Mouse (Mus musculus): ENCODE measurements around the gene Ntng2. TPM values are rescaled to one million over a fixed set of nuclear protein-coding genes. Genes with fewer than 3 reads are reported as not detected.

Gene Ntng2
- total and polyA plus RNA-seq, 3 experiments: 5.4 to 19.1 TPM; not detected in 1

DNA sequence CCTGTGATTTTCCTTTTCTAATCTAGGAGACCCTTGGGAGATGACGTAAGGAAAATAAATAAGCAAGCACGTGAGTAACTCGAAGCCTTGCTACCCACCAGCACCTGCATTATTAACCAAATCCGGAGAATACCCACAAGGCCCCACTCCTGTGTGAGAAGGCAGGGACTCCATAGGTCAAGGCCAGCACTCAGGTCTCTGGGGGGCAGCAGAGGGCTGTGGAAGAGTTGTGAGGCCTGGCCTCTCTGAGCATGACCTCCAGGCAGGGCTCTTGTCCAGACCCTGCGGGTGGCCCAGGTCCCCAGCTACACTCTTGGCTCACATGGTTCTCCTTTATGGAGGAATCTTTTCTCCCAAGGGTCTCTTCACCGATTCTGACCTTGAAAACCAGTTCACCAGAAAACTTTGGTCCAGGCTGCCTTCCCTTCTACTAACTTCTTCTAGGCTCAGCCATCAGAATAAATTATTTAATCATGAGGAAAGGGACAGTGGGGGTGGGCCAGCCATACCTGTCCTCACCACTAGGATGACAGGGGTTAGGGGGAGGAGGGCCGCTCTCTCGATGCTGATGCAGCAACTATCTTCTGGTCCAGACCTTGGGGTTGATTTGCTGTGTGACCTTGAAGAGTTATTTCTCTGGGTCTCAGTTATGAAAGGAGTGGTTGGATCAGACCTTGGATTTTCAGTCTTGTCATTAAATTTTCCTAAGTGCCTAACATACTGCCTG, 36.4 kb downstream of the Ntng2 start:
- H3K27me3 ChIP-seq (ENCODE audit: control insufficient read depth in 1 of 2, insufficient read depth in 2 of 2, low read length in 2 of 2): no peaks in the 10 kb centered on the region
- no peaks in the 10 kb centered on the region for H3K36me3 ChIP-seq (ENCODE audit: control insufficient read depth in 1 of 2, insufficient read depth in 2 of 2, low read length in 2 of 2)
- no peaks in the 10 kb centered on the region for H3K79me2 ChIP-seq (ENCODE audit: control insufficient read depth, insufficient read depth, low read length, poor library complexity)
- no peak for DNase-seq (ENCODE audit: low read depth, low spot score)
- H3K9me3 ChIP-seq (replicated peaks; ENCODE audit: insufficient read depth, low read length): no peaks in the 10 kb centered on the region
- no peaks in the 10 kb centered on the region for H3K4me1 ChIP-seq (ENCODE audit: control insufficient read depth in 1 of 2, insufficient read depth in 2 of 2, low read length in 2 of 2)
- H3K27ac ChIP-seq (ENCODE audit: control insufficient read depth, low read depth, low read length): no peak overlapping the region
- no peak overlapping the region for H3K4me3 ChIP-seq (ENCODE audit: control insufficient read depth in 1 of 2, insufficient read depth in 1 of 2, low read depth in 2 of 2, low read length in 2 of 2)
- H3K9ac ChIP-seq (ENCODE audit: control insufficient read depth, low read depth, low read length, poor library complexity, severe bottlenecking): no peak overlapping the region
- 0 out of 2 replicates have a peak, but pooled peaks have one; percentile 22 for TF ChIP-seq SMC3 (IDR thresholded peaks at IDR 0.05; ENCODE audit: low read depth, low read length)
- peak; percentile 27 for TF ChIP-seq RAD21 (IDR thresholded peaks at IDR 0.05; ENCODE audit: low read depth, low read length)
- peak in 2 of 3 experiments; percentile 30 to 37; a peak in 3 of 6 replicates for TF ChIP-seq CTCF (IDR thresholded peaks at IDR 0.05 in 2 of 3, conservative IDR thresholded peaks at IDR 0.05 in 1 of 3; ENCODE audit: control insufficient read depth in 1 of 3, insufficient read depth in 1 of 3, low read depth in 2 of 3, low read length in 3 of 3, poor library complexity in 1 of 3, severe bottlenecking in 1 of 3)
- no peak for TF ChIP-seq ZNF384 (IDR thresholded peaks at IDR 0.05; ENCODE audit: low read depth, low read length)

- H3K4me3 ChIP-seq (ENCODE audit: control insufficient read depth in 1 of 2, insufficient read depth in 1 of 2, low read depth in 2 of 2, low read length in 2 of 2): no peak overlapping the region
- H3K4me1 ChIP-seq (ENCODE audit: control insufficient read depth in 1 of 2, insufficient read depth in 2 of 2, low read length in 2 of 2): no peaks in the 10 kb centered on the region
- no peaks in the 10 kb centered on the region for H3K36me3 ChIP-seq (ENCODE audit: control insufficient read depth in 1 of 2, insufficient read depth in 2 of 2, low read length in 2 of 2)
- no peak overlapping the region for H3K9ac ChIP-seq (ENCODE audit: control insufficient read depth, low read depth, low read length, poor library complexity, severe bottlenecking)
- no peaks in the 10 kb centered on the region for H3K9me3 ChIP-seq (replicated peaks; ENCODE audit: insufficient read depth, low read length)
- TF ChIP-seq RCOR1 (IDR thresholded peaks at IDR 0.05; ENCODE audit: low read depth, low read length): no peak
- no peak overlapping the region for H3K27ac ChIP-seq (ENCODE audit: control insufficient read depth, low read depth, low read length)
- no peaks in the 10 kb centered on the region for H3K27me3 ChIP-seq (ENCODE audit: control insufficient read depth in 1 of 2, insufficient read depth in 2 of 2, low read length in 2 of 2)
- no peak for DNase-seq (ENCODE audit: low read depth, low spot score)
- no peaks in the 10 kb centered on the region for H3K79me2 ChIP-seq (ENCODE audit: control insufficient read depth, insufficient read depth, low read length, poor library complexity)
These were observed 46.6 kb downstream of the Ntng2 start for GRCm38 (mm10) chr2:29206156-29206555.

DNA sequence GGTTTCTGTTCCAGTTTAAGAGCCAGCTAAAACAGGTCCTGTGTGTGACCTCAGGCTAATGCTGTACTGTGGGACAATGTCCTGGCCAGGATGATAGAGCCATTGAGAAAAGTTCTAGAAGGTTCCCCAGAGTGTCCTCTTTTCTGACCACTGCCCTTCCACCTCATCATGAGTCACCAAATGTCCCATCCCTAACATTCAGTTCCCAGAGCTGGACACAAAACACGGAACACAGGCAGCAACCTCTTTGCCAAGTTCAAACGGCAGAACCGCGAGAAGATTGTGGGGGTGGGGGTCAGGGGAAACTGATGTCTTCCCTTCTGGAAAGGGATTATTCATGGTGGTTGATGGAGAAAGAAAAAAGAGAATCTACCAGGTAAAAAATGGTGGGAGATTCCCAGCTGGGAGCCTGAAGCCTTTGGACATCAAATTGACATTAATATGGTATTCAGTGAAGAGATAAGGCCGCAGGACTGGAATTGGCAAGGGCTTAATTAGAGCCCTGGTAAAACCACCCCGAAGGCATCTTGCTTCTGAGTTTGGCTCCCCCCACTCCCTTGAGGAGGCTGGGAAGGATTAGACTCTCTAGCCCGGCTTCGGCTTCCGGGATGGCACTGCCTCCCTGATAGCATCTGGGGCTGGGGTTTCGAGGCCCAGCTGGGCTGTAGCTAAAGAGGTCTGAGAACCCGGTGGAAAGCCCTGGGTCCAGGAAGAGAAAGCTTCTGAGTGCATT, 51.4 kb downstream of the Ntng2 start:
- TF ChIP-seq BHLHE40 (IDR thresholded peaks at IDR 0.05; ENCODE audit: borderline replicate concordance, low read depth, low read length) (no peak), ELF1 (IDR thresholded peaks at IDR 0.05; ENCODE audit: low read depth, low read length) (no peak), MAFK (IDR thresholded peaks at IDR 0.05; ENCODE audit: borderline replicate concordance, low read depth, low read length) (no peak)
- Histone ChIP-seq H3K36me3 (ENCODE audit: control insufficient read depth in 1 of 2, insufficient read depth in 2 of 2, low read length in 2 of 2) (no peaks in the 10 kb centered on the region), H3K79me2 (ENCODE audit: control insufficient read depth, insufficient read depth, low read length, poor library complexity) (no peaks in the 10 kb centered on the region), H3K4me1 (ENCODE audit: control insufficient read depth in 1 of 2, insufficient read depth in 2 of 2, low read length in 2 of 2) (no peaks in the 10 kb centered on the region), H3K9me3 (replicated peaks; ENCODE audit: insufficient read depth, low read length) (no peaks in the 10 kb centered on the region), H3K27ac (ENCODE audit: control insufficient read depth, low read depth, low read length) (no peak overlapping the region), H3K4me3 (ENCODE audit: control insufficient read depth in 1 of 2, insufficient read depth in 1 of 2, low read depth in 2 of 2, low read length in 2 of 2) (no peak overlapping the region), H3K9ac (ENCODE audit: control insufficient read depth, low read depth, low read length, poor library complexity, severe bottlenecking) (no peak overlapping the region), H3K27me3 (ENCODE audit: control insufficient read depth in 1 of 2, insufficient read depth in 2 of 2, low read length in 2 of 2) (no peaks in the 10 kb centered on the region)
- no peak for DNase-seq (ENCODE audit: low read depth, low spot score)

Measured in MEL (cell line).